In genomic region chr6:87502831-87503286, GRCm38 (mm10) we compare ENCODE assay signal across 11 mouse cellular contexts. TPM values are rescaled to one million over a fixed set of nuclear protein-coding genes. Genes with fewer than 3 reads are reported as not detected.
DNase-seq lines count a peak whose midpoint lies in the region; ATAC-seq and TF ChIP-seq lines count a peak whose summit lies in the region.
"Had no signal": no experiment of that assay in that cellular context is flagged by ENCODE, and none has a peak within 500 bp of the region (broad histone marks: within the 10 kb centered on the region; RNA-seq: fewer than 3 reads in every experiment).

No protein-coding gene starts in this region.

- no peak for TF ChIP-seq CTCF in thymus, adult 2 months (IDR thresholded peaks at IDR 0.05; ENCODE audit: borderline replicate concordance, control insufficient read depth, extremely low read depth, insufficient read depth, low read length, poor library complexity)
- TF ChIP-seq CTCF in hindbrain, postnatal 0 days (IDR thresholded peaks at IDR 0.05; ENCODE audit: low read depth), result no peak

- H3K4me1 ChIP-seq in thymus, adult 2 months (replicated peaks; ENCODE audit: control insufficient read depth, insufficient read depth, low read length), result peaks cover 50% of the 10 kb centered on the region
- 0 out of 2 replicates have a peak, but pooled peaks cover 4% of the 10 kb centered on the region for H3K4me1 ChIP-seq in midbrain, embryonic 13.5 days (replicated peaks)
- H3K4me1 ChIP-seq in hindbrain, postnatal 0 days (ENCODE audit: insufficient read depth, low read length), result no peaks in the 10 kb centered on the region

- H3K4me3 ChIP-seq in thymus, adult 2 months (ENCODE audit: control insufficient read depth, insufficient read depth, low read length), result no peak overlapping the region
- H3K4me3 ChIP-seq in midbrain, embryonic 13.5 days (replicated peaks), result no peak overlapping the region
- no peak overlapping the region for H3K4me3 ChIP-seq in hindbrain, postnatal 0 days (ENCODE audit: low read length)
- H3K4me3 ChIP-seq: embryonic facial prominence, embryonic 15.5 days; heart, embryonic 15.5 days had no signal

- H3K27me3 ChIP-seq in thymus, adult 2 months (ENCODE audit: control insufficient read depth, insufficient read depth, low read length), result no peaks in the 10 kb centered on the region
- H3K27me3 ChIP-seq in midbrain, embryonic 13.5 days, result no peaks in the 10 kb centered on the region
- no peaks in the 10 kb centered on the region for H3K27me3 ChIP-seq in hindbrain, postnatal 0 days (ENCODE audit: insufficient read depth, low read length)
- H3K27me3 ChIP-seq: embryonic facial prominence, embryonic 15.5 days had no signal

- peak overlapping the region; percentile 70 for H3K27ac ChIP-seq in thymus, adult 2 months (ENCODE audit: control insufficient read depth, insufficient read depth, low read length)
- no peak overlapping the region for H3K27ac ChIP-seq in midbrain, embryonic 13.5 days
- H3K27ac ChIP-seq in hindbrain, postnatal 0 days, result no peak overlapping the region
- H3K27ac ChIP-seq: embryonic facial prominence, embryonic 15.5 days; heart, embryonic 15.5 days had no signal

- peaks cover 6% of the 10 kb centered on the region for H3K36me3 ChIP-seq in thymus, adult 2 months (ENCODE audit: control insufficient read depth, insufficient read depth, low read length)
- H3K36me3 ChIP-seq in midbrain, embryonic 13.5 days, result no peaks in the 10 kb centered on the region
- no peaks in the 10 kb centered on the region for H3K36me3 ChIP-seq in hindbrain, postnatal 0 days (ENCODE audit: insufficient read depth, low read length)
- H3K36me3 ChIP-seq: embryonic facial prominence, embryonic 15.5 days; heart, embryonic 15.5 days had no signal

- peak; percentile 39 for DNase-seq in layer of hippocampus, adult 9-10 months (ENCODE audit: low spot score)
- DNase-seq in layer of hippocampus, postnatal 25 days (ENCODE audit: extremely low spot score in 1 of 2, low spot score in 1 of 2), result no peak
- peak; percentile 73 for DNase-seq in brain, adult 2 months (ENCODE audit: low read depth, low spot score)
- peak; percentile 55 to 63 for DNase-seq in lung, postnatal 4 days
- no peak for DNase-seq in thymus, adult 2 months
- no peak for DNase-seq in hindbrain, postnatal 0 days (ENCODE audit: low spot score)
- DNase-seq in adrenal gland, postnatal 10 days, result no peak
- DNase-seq: right cerebral cortex, postnatal 14 days had no signal

- no peak overlapping the region for H3K9ac ChIP-seq in midbrain, embryonic 13.5 days (replicated peaks)
- no peak overlapping the region for H3K9ac ChIP-seq in hindbrain, postnatal 0 days (replicated peaks; ENCODE audit: low read length)
- H3K9ac ChIP-seq: embryonic facial prominence, embryonic 15.5 days; heart, embryonic 15.5 days had no signal

- no peak for TF ChIP-seq POLR2A in thymus, adult 2 months (IDR thresholded peaks at IDR 0.05; ENCODE audit: control insufficient read depth, extremely low read depth, insufficient read depth, low read length, poor library complexity)

- H3K9me3 ChIP-seq in midbrain, embryonic 13.5 days, result no peaks in the 10 kb centered on the region
- no peaks in the 10 kb centered on the region for H3K9me3 ChIP-seq in hindbrain, postnatal 0 days (ENCODE audit: low read length)
- H3K9me3 ChIP-seq: embryonic facial prominence, embryonic 15.5 days; heart, embryonic 15.5 days had no signal

- 19% methylated on average over 10 of the region's 10 CpGs for WGBS in thymus, adult 2 months
- WGBS in midbrain, embryonic 13.5 days, result 72% methylated on average over 10 of the region's 10 CpGs
- WGBS in hindbrain, postnatal 0 days, result 78% methylated on average over 10 of the region's 10 CpGs

- H3K4me2 ChIP-seq in midbrain, embryonic 13.5 days (replicated peaks), result no peak overlapping the region
- no peak overlapping the region for H3K4me2 ChIP-seq in hindbrain, postnatal 0 days (ENCODE audit: low read depth, low read length)
- H3K4me2 ChIP-seq: embryonic facial prominence, embryonic 15.5 days; heart, embryonic 15.5 days had no signal

- ATAC-seq in midbrain, embryonic 13.5 days, result no peak
- no peak for ATAC-seq in hindbrain, postnatal 0 days

RNA-seq across cellular contexts. Expression of gene Arhgap25, which starts 30.2 kb away (rescaled TPM):
- 1 to 10 TPM; 2.8 to 3.3 TPM for total RNA-seq in layer of hippocampus, postnatal 25 days (2021)
- 17.2 TPM in 2 replicates for polyA plus RNA-seq in thymus, adult 2 months (2012; rRNA removed)
- 1.2 and 1.5 TPM in 2 replicates for polyA plus RNA-seq in midbrain, embryonic 13.5 days (2015; fragmentation: Nextera tagmentation; extraction: Ambion mirVana)
- 1.3 and 1.9 TPM in 2 replicates for total RNA-seq in hindbrain, postnatal 0 days (2014; rRNA removed)
- polyA plus RNA-seq in hindbrain, postnatal 0 days (2015; fragmentation: Nextera tagmentation; extraction: Ambion mirVana), result 1.8 and 1.9 TPM in 2 replicates
- total RNA-seq in adrenal gland, postnatal 10 days (2021), result 1 to 10 TPM; 7.5 to 8.3 TPM

Comparison
In these comparisons a context has a peak if more than half of its experiments do, and no peak if none do; other contexts are left out.
1. DNase-seq: peak in layer of hippocampus, adult 9-10 months (single experiment), brain, adult 2 months (single experiment) and lung, postnatal 4 days (2 of 2); none in layer of hippocampus, postnatal 25 days (0 of 2), thymus, adult 2 months (single experiment), hindbrain, postnatal 0 days (single experiment) and adrenal gland, postnatal 10 days (single experiment).